Mouse (Mus musculus) frontal cortex, postnatal 14 days (tissue): ENCODE data around the gene Sec24c.

Experiments
- DNase-seq, 2 experiments: peaks; one replicate each; pipeline ENCODE4 v3.0.0; 2022; ENCODE audit warnings: low spot score in 2 of 2

Gene Sec24c

DNA sequence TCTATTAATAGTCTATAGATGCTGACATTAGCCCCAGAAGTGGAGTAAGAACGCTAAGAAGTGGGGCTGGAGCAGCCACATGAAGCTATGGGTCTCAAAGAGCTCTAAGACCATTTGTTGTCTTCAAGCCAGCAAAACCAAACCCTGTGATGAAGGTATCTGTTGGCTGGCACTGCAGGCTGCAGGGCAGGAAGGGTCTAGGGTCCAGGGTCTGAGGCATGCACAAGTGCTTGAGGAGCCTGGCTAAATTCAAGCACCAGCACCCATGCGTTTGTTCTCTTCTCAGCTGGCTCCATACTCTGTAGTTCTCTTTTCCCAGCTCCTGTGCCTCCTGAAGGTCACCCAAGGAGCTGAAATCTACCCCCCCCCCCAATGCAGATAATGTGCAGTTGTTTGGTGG lies 60.9 kb downstream of the Sec24c start:
- no peak for DNase-seq

- no peak for DNase-seq
Measured at GRCm38 (mm10) chr14:20735892-20736390, 61.8 kb downstream of the Sec24c start.

- no peak for DNase-seq
Measured at GRCm38 (mm10) chr14:20737306-20737705, 63.2 kb downstream of the Sec24c start.

GRCm38 (mm10) chr14:20738511-20738910 lies 64.4 kb downstream of the Sec24c start:
- DNase-seq, result no peak

GRCm38 (mm10) chr14:20741301-20741700 lies 67.2 kb downstream of the Sec24c start:
- DNase-seq, result no peak

GRCm38 (mm10) chr14:20743614-20744013 lies 69.5 kb downstream of the Sec24c start:
- no peak for DNase-seq
